Mouse (Mus musculus) G1E (cell line): ENCODE results near the gene Rbm33. TPM values are rescaled to one million over a fixed set of nuclear protein-coding genes. Genes with fewer than 3 reads are reported as not detected.

Experiments used
- ATAC-seq: 2 replicates; pipeline ENCODE4 v1.8.0; 2016; ENCODE audit warnings: mild to moderate bottlenecking; ENCODE audit not compliant: insufficient number of reproducible peaks, poor library complexity, low FRiP score, severe bottlenecking; ENCODE audit errors: extremely low read depth
- DNase-seq: peaks from one replicate; pipeline ENCODE4 v3.0.0; 2012; ENCODE audit warnings: low spot score
- H3K27me3 ChIP-seq: 2 replicates; pipeline ENCODE4 v1.6.1; 2012; ENCODE audit warnings: mild to moderate bottlenecking, low read length, inconsistent platforms; ENCODE audit not compliant: insufficient read depth
- H3K36me3 ChIP-seq: replicated peaks from 2 replicates; pipeline ENCODE3; 2012; ENCODE audit warnings: mild to moderate bottlenecking, inconsistent platforms
- H3K4me1 ChIP-seq: 2 replicates; pipeline ENCODE4 v1.6.1; 2012; ENCODE audit warnings: low read depth, low read length, inconsistent platforms, mixed read lengths; ENCODE audit not compliant: insufficient read depth
- H3K4me3 ChIP-seq: 2 replicates; pipeline ENCODE4 v1.5.1; 2012; ENCODE audit warnings: low read depth, mild to moderate bottlenecking, inconsistent platforms, low read length, moderate library complexity, mixed read lengths
- H3K9me3 ChIP-seq: replicated peaks from 2 replicates; pipeline ENCODE4 v1.6.1; 2012; ENCODE audit warnings: inconsistent platforms
- CTCF ChIP-seq: IDR thresholded peaks from 2 replicates; pipeline ENCODE4 v1.5.1; 2012; ENCODE audit warnings: low read depth, low read length, inconsistent platforms, mixed read lengths
- GATA1 ChIP-seq: IDR thresholded peaks from 2 replicates; pipeline ENCODE4 v1.6.1; 2012; ENCODE audit warnings: borderline replicate concordance, low read length, inconsistent platforms, mixed read lengths
- GATA2 ChIP-seq: IDR thresholded peaks from 2 replicates; pipeline ENCODE4 v1.6.1; 2012; ENCODE audit warnings: low read depth, low read length, inconsistent platforms, borderline replicate concordance
- POLR2AphosphoS5 ChIP-seq: IDR thresholded peaks from 2 replicates; pipeline ENCODE4 v1.6.1; 2012; ENCODE audit warnings: low read depth, low read length, inconsistent platforms; ENCODE audit not compliant: insufficient replicate concordance
- TAL1 ChIP-seq: conservative IDR thresholded peaks from 2 replicates; pipeline ENCODE4 v1.6.1; 2012; ENCODE audit warnings: low read depth, low read length, inconsistent platforms, mixed read lengths
- polyA plus RNA-seq: library from polyadenylated mRNA; stranded (reverse); fragments of >175 nt; gene quantifications from 2 replicates; pipeline ENCODE4 v1.2.3, GENCODE M21; 2012
- total RNA-seq, 2 experiments: library from RNA; stranded (forward) in 1 of 2; stranded (reverse) in 1 of 2; fragments of 200-1000 nt in 1 of 2; fragments of >200 nt in 1 of 2; fragmentation: Nextera tagmentation in 1 of 2; gene quantifications; 2 replicates each; pipeline ENCODE4 v1.2.3; 2014 to 2017

Gene Rbm33
- total RNA-seq (2014; fragmentation: Nextera tagmentation) (81.0 and 88.0 TPM in 2 replicates), total RNA-seq (2017) (27.6 and 32.3 TPM in 2 replicates), polyA plus RNA-seq (43.1 and 45.8 TPM in 2 replicates)

GRCm38 (mm10) chr5:28316722-28317245, at the start of gene Rbm33:
Gene Rbm33, plus strand, starts transcription at chr5:28317121.
- peak within 1 kb of the TSS; percentile 85 for H3K4me3 ChIP-seq
- DNase-seq = peak; percentile 63
- 0 out of 2 replicates have a peak, but pooled peaks have one; percentile 49 for TF ChIP-seq POLR2AphosphoS5
- no peak for TF ChIP-seq GATA1
- H3K27me3 ChIP-seq = no peaks in the 10 kb centered on the region
- peak; percentile 51 for ATAC-seq
- H3K9me3 ChIP-seq = no peaks in the 10 kb centered on the region
- H3K4me1 ChIP-seq = peaks cover 39% of the 10 kb centered on the region
- H3K36me3 ChIP-seq = peaks cover 10% of the 10 kb centered on the region

GRCm38 (mm10) chr5:28267576-28267975, 49.3 kb upstream of the Rbm33 start:
- peaks cover 13% of the 10 kb centered on the region for H3K27me3 ChIP-seq
- H3K36me3 ChIP-seq = no peaks in the 10 kb centered on the region
- no peak for DNase-seq
- peaks cover 34% of the 10 kb centered on the region for H3K4me1 ChIP-seq
- H3K4me3 ChIP-seq = no peak overlapping the region
- no peak for TF ChIP-seq GATA1
- TF ChIP-seq POLR2AphosphoS5 = no peak
- TF ChIP-seq GATA2 = no peak
- no peak for TF ChIP-seq TAL1
- TF ChIP-seq CTCF = no peak
- ATAC-seq = no peak
- no peaks in the 10 kb centered on the region for H3K9me3 ChIP-seq

DNA sequence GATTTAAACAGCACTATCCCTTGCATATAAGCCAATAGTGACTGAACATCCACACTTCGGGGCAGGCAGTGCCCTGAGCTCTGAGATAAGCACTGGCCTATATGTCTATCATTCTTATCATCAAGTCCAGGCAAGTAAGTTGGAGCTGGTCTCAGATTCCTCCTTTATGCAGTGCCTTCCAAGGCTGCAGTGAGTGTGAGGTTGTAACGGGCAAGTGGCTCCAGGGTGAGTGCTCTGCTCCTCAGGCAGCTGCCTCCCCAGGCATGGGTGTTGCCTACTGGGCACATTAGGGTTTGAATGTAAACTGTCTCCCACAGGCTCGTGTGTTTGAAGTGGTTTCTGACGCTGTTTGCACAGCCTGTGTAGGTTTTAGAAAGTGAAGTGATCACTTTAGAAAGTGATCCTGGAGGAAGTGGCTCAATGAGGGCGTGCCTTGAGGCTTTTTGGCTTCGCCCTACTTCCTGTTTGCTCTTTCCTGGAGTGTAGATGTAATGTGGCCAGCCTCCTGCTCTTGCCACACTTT, 47.4 kb upstream of the Rbm33 start:
- peak; percentile 61 for DNase-seq

GRCm38 (mm10) chr5:28272836-28273235, 44.1 kb upstream of the Rbm33 start:
- H3K4me1 ChIP-seq = peaks cover 28% of the 10 kb centered on the region
- H3K9me3 ChIP-seq = no peaks in the 10 kb centered on the region
- ATAC-seq = no peak
- TF ChIP-seq POLR2AphosphoS5 = no peak
- H3K27me3 ChIP-seq = peaks cover 22% of the 10 kb centered on the region
- no peak overlapping the region for H3K4me3 ChIP-seq
- no peaks in the 10 kb centered on the region for H3K36me3 ChIP-seq
- DNase-seq = no peak

More for the DNA sequence above, 47.4 kb upstream of the Rbm33 start:
- H3K4me3 ChIP-seq = peak overlapping the region; percentile 57; the same call in 1 of the 2 replicates
- peaks cover 34% of the 10 kb centered on the region for H3K4me1 ChIP-seq
- TF ChIP-seq POLR2AphosphoS5 = no peak
- peak; percentile 87 for TF ChIP-seq TAL1
- no peaks in the 10 kb centered on the region for H3K36me3 ChIP-seq
- ATAC-seq = peak; percentile 83
- no peaks in the 10 kb centered on the region for H3K9me3 ChIP-seq
- 0 out of 2 replicates have a peak, but pooled peaks cover 2% of the 10 kb centered on the region for H3K27me3 ChIP-seq

DNA sequence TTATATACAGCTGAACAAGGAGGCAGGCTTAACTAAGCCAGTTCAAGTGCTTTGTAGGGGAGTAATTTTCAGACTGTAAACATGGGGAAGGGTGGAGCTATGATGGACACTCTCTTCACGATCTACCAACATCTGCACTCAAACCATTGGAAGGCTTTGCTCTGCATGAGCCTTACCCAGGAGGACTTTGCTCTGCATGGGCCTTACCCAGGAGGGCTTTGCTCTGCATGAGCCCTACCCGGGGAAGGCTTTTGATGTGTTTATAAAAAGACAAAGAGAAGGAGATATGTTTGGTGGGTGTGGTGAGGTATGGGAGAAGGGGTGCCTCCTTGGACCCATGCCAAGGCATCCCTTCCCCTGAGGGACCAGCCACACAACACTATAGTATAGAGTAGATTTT, 39.6 kb upstream of the Rbm33 start:
- peaks cover 32% of the 10 kb centered on the region for H3K27me3 ChIP-seq
- DNase-seq (no peak), ATAC-seq (no peak)
- H3K36me3 ChIP-seq = no peaks in the 10 kb centered on the region
- H3K4me1 ChIP-seq = no peaks in the 10 kb centered on the region
- no peak overlapping the region for H3K4me3 ChIP-seq
- no peaks in the 10 kb centered on the region for H3K9me3 ChIP-seq
- TF ChIP-seq GATA2 (no peak), CTCF (no peak), POLR2AphosphoS5 (no peak)

DNA sequence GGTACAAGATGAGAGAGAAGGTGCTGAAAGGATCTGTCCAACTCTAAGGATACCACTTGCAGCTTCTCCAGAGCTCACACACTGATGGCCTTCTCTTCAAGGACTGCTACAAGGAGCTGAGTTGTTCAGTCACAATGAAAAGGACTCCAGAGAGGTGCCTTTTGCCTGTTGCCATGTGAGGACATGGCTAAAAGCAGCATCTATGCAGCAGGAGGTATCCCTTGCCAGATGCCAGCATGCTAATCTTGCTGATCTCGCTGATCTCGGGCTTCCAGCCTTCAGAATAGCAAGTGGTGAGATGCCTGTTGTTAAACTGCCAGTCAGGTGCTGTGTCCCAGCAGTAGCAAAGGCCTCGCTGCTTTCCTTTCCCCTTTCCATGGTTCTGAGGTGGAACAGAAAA, 27.8 kb upstream of the Rbm33 start:
- ATAC-seq = no peak
- Histone ChIP-seq H3K4me1 (0 out of 2 replicates have a peak, but pooled peaks cover 2% of the 10 kb centered on the region), H3K4me3 (no peak overlapping the region), H3K36me3 (no peaks in the 10 kb centered on the region), H3K27me3 (peaks cover 45% of the 10 kb centered on the region), H3K9me3 (no peaks in the 10 kb centered on the region)
- TF ChIP-seq POLR2AphosphoS5 (no peak), TAL1 (no peak), GATA1 (no peak)
- no peak for DNase-seq

GRCm38 (mm10) chr5:28290630-28291029, 26.3 kb upstream of the Rbm33 start:
- DNase-seq (no peak), ATAC-seq (no peak)
- Histone ChIP-seq H3K4me1 (peaks cover 7% of the 10 kb centered on the region; the same call in 1 of the 2 replicates), H3K9me3 (no peaks in the 10 kb centered on the region), H3K27me3 (peaks cover 51% of the 10 kb centered on the region), H3K36me3 (no peaks in the 10 kb centered on the region), H3K4me3 (no peak overlapping the region)
- no peak for TF ChIP-seq GATA2
- no peak for TF ChIP-seq CTCF
- TF ChIP-seq POLR2AphosphoS5 = no peak
- TF ChIP-seq TAL1 = no peak
- TF ChIP-seq GATA1 = no peak
